8 mouse cellular contexts compared by ENCODE assay signal in genomic region chr9:34489316-34489710, GRCm38 (mm10). TPM values are rescaled to one million over a fixed set of nuclear protein-coding genes. Genes with fewer than 3 reads are reported as not detected.
DNase-seq lines count a peak whose midpoint lies in the region; ATAC-seq and TF ChIP-seq lines count a peak whose summit lies in the region.

No protein-coding gene starts in this region.

- no peak for TF ChIP-seq CTCF in cortical plate, adult 2 months (IDR thresholded peaks at IDR 0.05; ENCODE audit: extremely low read depth, insufficient read depth, low read length)

- WGBS in heart, embryonic 16.5 days: 1% methylated on average over 13 of the region's 13 CpGs
- under 1% methylated on average over 13 of the region's 13 CpGs for WGBS in hindbrain, embryonic 11.5 days
- 2% methylated on average over 13 of the region's 13 CpGs for WGBS in midbrain, embryonic 12.5 days

- TF ChIP-seq POLR2A in cortical plate, adult 2 months (IDR thresholded peaks at IDR 0.05; ENCODE audit: extremely low read depth, insufficient read depth, low read length): no peak

- peaks cover 7% of the 10 kb centered on the region; the same call in 1 of the 2 replicates for H3K4me1 ChIP-seq in heart, embryonic 16.5 days (ENCODE audit: control insufficient read depth, insufficient read depth, low read length)
- peaks cover 2% of the 10 kb centered on the region; the same call in 1 of the 2 replicates for H3K4me1 ChIP-seq in cortical plate, adult 2 months (ENCODE audit: control insufficient read depth, insufficient read depth, low read length)
- no peaks in the 10 kb centered on the region for H3K4me1 ChIP-seq in hindbrain, embryonic 11.5 days (replicated peaks; ENCODE audit: control insufficient read depth, insufficient read depth, low read length)
- H3K4me1 ChIP-seq in midbrain, embryonic 12.5 days: peaks cover 23% of the 10 kb centered on the region

- peak overlapping the region; percentile 65 for H3K9ac ChIP-seq in heart, embryonic 16.5 days (ENCODE audit: low read length)
- H3K9ac ChIP-seq in hindbrain, embryonic 11.5 days (ENCODE audit: low read depth, low read length): peak overlapping the region; percentile 63
- H3K9ac ChIP-seq in midbrain, embryonic 12.5 days (replicated peaks): peak overlapping the region; percentile 57

- H3K4me2 ChIP-seq in heart, embryonic 16.5 days (ENCODE audit: low read depth, low read length): peak overlapping the region; percentile 95
- H3K4me2 ChIP-seq in hindbrain, embryonic 11.5 days (replicated peaks; ENCODE audit: low read depth, low read length): peak overlapping the region; percentile 85
- H3K4me2 ChIP-seq in midbrain, embryonic 12.5 days (replicated peaks): peak overlapping the region; percentile 76

- peaks cover 59% of the 10 kb centered on the region for H3K27me3 ChIP-seq in heart, embryonic 16.5 days (ENCODE audit: control insufficient read depth, insufficient read depth, low read length)
- peaks cover 18% of the 10 kb centered on the region for H3K27me3 ChIP-seq in hindbrain, embryonic 11.5 days (ENCODE audit: control insufficient read depth, insufficient read depth, low read length)
- H3K27me3 ChIP-seq in midbrain, embryonic 12.5 days: peaks cover 68% of the 10 kb centered on the region

- no peaks in the 10 kb centered on the region for H3K36me3 ChIP-seq in heart, embryonic 16.5 days (ENCODE audit: control insufficient read depth, insufficient read depth)
- H3K36me3 ChIP-seq in hindbrain, embryonic 11.5 days (ENCODE audit: control insufficient read depth, insufficient read depth, low read length): no peaks in the 10 kb centered on the region
- no peaks in the 10 kb centered on the region for H3K36me3 ChIP-seq in midbrain, embryonic 12.5 days

- peak overlapping the region; percentile 76 for H3K4me3 ChIP-seq in heart, embryonic 16.5 days (ENCODE audit: low read length)
- peak overlapping the region; percentile 67 for H3K4me3 ChIP-seq in cortical plate, adult 2 months (ENCODE audit: insufficient read depth, low read length)
- peak overlapping the region; percentile 69 for H3K4me3 ChIP-seq in hindbrain, embryonic 11.5 days (ENCODE audit: low read depth, low read length)
- peak overlapping the region; percentile 57 for H3K4me3 ChIP-seq in midbrain, embryonic 12.5 days

- H3K27ac ChIP-seq in heart, embryonic 16.5 days (ENCODE audit: low read length): no peak overlapping the region
- H3K27ac ChIP-seq in cortical plate, adult 2 months (ENCODE audit: insufficient read depth, low read length): no peak overlapping the region
- no peak overlapping the region for H3K27ac ChIP-seq in hindbrain, embryonic 11.5 days (ENCODE audit: low read depth, low read length)
- no peak overlapping the region for H3K27ac ChIP-seq in midbrain, embryonic 12.5 days (replicated peaks)

- no peak for DNase-seq in heart, postnatal 25 days (ENCODE audit: low spot score)
- no peak for DNase-seq in hindbrain, embryonic 11.5 days (ENCODE audit: low spot score)
- no peak for DNase-seq in left cerebral cortex, adult 8-10 months (ENCODE audit: low spot score in 2 of 2)
- no peak for DNase-seq in yolk sac, embryonic 10.5 days (ENCODE audit: low spot score)
- DNase-seq in urinary bladder, postnatal 36 days (ENCODE audit: low spot score in 2 of 2): no peak

- ATAC-seq in heart, embryonic 16.5 days (replicated peaks; ENCODE audit: extremely low read depth, insufficient read depth, low FRiP score): no peak
- no peak for ATAC-seq in hindbrain, embryonic 11.5 days (ENCODE audit: low FRiP score)
- no peak for ATAC-seq in midbrain, embryonic 12.5 days (ENCODE audit: low FRiP score, low read depth)

- intact Hi-C loops in heart, postnatal 25 days (cut with DNase I): loop anchor here (10.0 kb wide), 2 partner anchors 435 to 1225 kb away; no protein-coding TSS in a partner anchor

- H3K9me3 ChIP-seq in heart, embryonic 16.5 days (replicated peaks; ENCODE audit: control insufficient read depth, low read length): no peaks in the 10 kb centered on the region
- no peaks in the 10 kb centered on the region for H3K9me3 ChIP-seq in hindbrain, embryonic 11.5 days (ENCODE audit: control insufficient read depth, low read length)
- no peaks in the 10 kb centered on the region for H3K9me3 ChIP-seq in midbrain, embryonic 12.5 days

RNA-seq across cellular contexts. Expression of gene Kirrel3, which starts 3.6 kb away (rescaled TPM):
- polyA plus RNA-seq in heart, embryonic 16.5 days (2015; fragmentation: Nextera tagmentation; extraction: Ambion mirVana): 1.3 and 1.6 TPM in 2 replicates
- under 1 TPM; 0.64 to 0.83 TPM for total RNA-seq in heart, postnatal 25 days (2021)
- polyA plus RNA-seq in cortical plate, adult 2 months (2012; rRNA removed): 20.1 and 23.1 TPM in 2 replicates
- polyA plus RNA-seq in hindbrain, embryonic 11.5 days (2014; fragmentation: Nextera tagmentation; extraction: Ambion mirVana): 8.4 and 10.6 TPM in 2 replicates
- 9.5 and 11.5 TPM in 2 replicates for polyA plus RNA-seq in midbrain, embryonic 12.5 days (2016; fragmentation: Nextera tagmentation; extraction: Ambion mirVana)
- 10 to 100 TPM; 52.5 to 62.2 (median 53.9) TPM for total RNA-seq in left cerebral cortex, adult 8-10 months (2022)
